Mouse (Mus musculus): ENCODE measurements around the gene Hus1.

The Hus1 gene

DNA sequence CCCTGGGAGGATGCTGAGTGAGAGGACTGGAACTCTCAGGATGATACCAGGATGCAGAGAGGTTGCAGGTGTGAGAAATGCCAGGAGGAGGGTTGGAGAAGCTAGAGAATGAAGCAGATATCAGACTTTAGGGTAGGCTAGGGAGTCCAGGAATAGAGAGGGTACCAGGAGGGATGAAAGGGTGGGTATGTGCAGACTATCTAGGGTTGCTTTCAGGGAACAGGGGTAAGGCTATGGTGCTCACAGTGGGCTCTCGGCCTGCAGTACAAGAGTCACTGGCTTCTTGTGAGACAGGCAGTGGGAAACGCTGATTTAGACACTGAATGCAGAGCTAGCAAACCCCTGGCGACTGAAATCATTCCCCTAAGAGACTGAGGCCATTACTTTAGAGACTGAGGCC lies 37.8 kb downstream of the Hus1 start, which contains the start of gene Pkd1l1:
Gene Pkd1l1 (minus strand): TSS at position 101 of the 400 bp plus-strand sequence.
- no peak for DNase-seq

DNA sequence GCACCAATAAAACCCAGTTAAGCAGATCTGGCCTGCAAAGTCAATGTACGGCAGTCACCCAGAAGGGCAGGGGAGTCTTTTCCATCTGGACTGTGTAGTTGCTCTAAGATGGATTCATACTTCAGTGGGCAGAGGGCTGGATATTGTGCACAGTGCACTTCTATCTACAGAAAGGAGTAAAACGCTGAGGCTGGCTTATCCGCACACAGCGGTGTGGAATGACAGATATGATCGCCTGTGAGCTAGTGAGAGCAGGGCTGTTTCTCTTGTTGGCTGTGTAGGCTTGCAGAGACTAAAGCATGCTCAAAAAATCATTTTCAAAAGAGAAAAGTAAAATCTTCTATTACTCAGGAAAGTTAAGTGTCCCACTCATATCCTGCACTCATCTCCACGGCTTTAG lies 38.9 kb downstream of the Hus1 start:
- DNase-seq, result no peak

DNA sequence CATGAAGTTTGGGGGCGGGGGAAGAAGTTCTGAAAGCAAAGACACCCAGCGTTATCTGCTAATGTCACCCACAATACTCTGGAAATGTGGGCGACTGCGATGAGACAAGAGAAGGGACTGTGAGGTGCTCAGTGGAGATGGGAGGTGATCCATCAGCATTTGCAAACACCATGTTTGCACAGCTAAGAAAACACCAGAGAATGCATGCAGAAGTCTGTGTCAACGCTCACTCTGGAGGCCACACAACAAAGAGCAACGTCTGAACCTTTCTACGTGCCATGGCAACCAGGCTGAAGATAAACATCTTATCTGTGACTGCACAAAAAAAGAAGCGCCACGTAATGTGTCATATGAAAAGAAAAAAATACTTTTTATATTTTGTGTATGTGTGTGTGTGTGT lies 40.5 kb downstream of the Hus1 start:
- no peak for DNase-seq

DNA sequence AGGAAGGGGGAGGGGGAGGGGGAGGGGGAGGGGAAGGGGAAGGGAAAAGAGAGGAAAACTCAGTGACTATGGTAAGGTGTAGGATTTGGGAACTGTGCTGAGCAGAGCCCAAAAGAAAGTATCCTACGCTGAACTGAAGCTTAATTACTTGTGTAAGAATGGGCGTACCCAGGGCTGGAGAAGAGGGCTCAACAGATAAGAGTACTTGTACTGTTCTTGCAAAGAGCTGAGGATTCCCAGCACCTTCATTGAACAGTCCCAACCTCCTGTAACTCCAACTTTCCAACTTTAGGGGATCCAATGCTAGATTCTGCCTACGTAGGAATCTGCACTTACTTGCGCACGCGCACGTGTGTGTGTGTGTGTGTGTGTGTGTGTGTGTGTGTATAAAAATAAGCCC lies 42.9 kb downstream of the Hus1 start:
- no peak for DNase-seq

DNA sequence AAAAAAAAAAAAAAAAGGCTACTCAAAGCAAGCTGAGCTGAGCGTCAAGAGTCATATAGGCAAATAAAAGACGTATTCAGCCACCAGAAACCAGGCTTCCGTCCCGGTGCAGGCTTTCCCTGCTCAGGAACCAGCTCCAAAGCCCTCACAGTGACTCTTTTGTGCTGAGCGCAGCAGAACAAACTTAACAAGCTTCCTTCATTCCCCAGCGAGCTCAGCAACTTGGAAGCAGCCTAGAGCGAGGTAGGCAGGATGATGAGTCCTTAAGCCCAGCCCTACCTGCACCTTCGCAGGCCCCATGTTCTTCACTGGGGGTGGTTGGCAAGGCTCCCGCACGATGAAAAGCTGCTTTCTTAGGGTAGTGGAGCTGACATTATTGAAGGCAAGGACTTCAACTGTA lies 52.4 kb downstream of the Hus1 start:
- no peak for DNase-seq

DNA sequence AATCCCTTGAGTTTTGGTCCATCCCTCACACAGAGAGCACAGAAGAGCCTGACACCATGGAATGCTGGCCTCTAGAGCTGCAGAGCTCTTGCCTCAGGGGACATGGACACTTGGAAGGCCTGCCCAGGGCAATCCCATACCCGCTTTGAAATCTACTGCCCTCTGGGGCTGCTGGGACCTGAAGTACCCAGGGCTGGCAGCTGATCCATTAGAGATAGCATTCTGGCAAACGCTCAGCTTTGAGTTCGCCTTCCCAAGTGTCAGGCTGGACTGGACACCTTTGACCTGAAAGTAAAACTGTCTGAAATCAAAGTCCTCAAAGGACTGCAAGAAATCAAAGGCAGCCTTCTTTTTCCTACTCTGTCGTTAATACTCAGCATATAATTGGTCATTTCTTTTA lies 52.9 kb downstream of the Hus1 start:
- no peak for DNase-seq

DNA sequence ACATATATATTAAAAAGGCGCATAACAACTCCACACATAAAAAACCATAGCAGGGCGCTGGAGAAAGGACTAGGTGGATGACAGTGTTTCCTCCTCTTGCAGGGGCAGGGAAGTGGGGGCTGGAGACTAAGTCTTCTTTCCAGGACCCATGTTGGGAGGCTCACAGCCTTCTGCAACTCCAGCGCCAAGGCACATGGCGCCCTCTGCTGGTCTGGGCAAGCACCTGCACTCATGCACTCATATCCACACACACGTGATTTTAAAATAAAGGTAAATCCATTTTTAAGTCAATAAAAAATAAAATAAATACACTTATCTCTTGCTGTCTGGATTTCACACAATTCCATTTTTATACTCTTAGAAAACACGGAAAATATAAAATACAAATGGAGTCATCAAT lies 54.0 kb downstream of the Hus1 start:
- no peak for DNase-seq

DNA sequence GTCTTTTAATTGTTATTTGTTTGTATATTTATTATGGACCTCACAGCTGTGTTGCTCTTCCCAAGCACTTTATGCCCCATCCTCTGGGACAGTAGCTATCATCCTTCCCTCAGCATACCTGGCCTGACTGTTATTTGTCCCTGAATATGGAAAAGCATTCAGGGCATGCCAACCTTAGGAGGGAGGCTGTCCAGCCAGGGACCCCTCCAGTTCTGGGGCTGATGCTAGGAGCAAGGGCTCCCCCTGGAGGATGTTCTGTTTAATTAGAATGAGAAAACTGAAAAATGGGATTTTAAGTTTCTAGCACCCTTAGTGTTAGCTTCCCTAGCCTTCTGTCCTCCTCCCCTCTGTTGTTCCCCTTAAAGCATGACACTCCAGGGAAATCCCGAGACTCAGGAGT lies 55.3 kb downstream of the Hus1 start:
- peak; percentile 12 for DNase-seq

DNA sequence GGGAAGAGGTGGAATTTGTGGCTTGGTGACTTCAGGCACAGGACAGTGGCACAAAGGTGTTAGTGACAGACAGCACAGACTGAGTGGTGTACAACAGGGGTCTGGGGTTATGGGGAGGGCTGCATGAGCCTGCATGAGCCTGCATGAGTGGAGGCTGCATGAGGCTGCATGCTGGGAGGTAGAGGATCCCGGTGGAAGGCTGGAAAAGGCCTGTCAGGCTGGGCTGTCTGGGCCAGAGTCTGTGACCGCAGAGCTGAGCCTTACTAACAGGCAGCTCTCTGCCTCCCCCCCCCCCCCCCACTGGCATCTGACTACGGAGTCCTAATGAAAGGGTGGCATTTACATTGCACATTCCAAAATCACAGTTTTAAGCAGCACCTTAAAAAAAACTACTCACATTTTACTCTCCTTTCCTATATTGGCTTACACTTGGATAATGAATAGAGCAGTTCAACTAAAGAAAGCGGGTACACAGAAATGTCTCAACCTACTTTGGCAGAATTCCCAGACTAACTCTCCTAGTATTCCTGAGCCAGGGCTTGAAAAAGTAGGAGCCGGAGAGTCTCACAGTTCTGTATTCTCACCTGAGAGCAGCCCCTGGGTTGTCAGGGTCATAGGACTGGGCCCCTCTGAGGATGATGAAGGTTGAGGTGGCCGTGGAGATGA lies 61.1 kb downstream of the Hus1 start:
- no peak for DNase-seq

DNA sequence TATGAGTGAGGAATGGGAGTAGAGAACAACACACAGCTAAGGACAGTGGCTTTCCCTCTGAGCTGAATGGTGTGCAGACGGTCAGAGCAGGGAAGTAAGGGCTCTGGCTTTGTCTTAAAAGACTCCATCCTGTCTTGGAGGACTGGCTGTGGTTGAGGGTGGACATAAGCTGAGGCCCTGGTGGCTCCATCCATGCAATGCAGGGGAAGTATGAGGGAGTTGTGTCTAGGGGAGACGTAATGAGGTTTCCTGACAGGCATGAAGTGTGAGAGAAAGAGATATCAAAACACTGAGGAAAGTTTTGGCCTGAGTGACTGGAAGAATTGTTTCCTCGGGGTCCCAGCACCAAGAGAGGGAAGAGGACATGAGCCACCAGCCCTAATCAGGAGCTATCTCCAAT lies 62.1 kb downstream of the Hus1 start:
- DNase-seq, result no peak

DNA sequence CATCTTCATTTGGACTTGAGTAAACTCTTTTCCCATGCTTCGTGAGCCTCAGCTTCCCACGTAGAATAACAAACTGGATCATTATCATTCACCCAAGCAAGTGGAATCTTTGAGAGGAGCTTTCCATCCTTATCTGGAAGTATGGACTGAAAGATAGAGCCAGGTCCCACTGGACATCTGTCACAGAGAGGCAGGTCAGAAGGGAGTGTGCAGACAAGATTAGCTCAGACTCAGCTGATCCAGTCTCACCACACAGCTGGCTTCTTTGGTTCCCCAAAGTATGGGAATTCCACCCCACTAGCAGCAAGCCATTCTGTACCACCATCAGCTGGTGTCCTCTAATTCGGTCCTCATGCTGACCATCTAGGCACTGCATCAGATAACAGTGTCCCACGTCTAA lies 66.9 kb downstream of the Hus1 start:
- no peak for DNase-seq
